Mouse (Mus musculus) heart, postnatal 0 days (tissue): Measurements from ENCODE around the gene Nol12. TPM values are rescaled to one million over a fixed set of nuclear protein-coding genes. Genes with fewer than 3 reads are reported as not detected.

ENCODE experiments used
- ATAC-seq: fragments of 200-750 bp; cut with Nextera tagmentation; 2 replicates; pipeline ENCODE4 v1.8.0; 2017; ENCODE audit warnings: low read depth, moderate number of reproducible peaks, moderate library complexity; ENCODE audit not compliant: insufficient read depth
- DNase-seq: peaks from one replicate; pipeline ENCODE4 v3.0.0-alpha.2; 2016; ENCODE audit warnings: low spot score
- H3K27ac ChIP-seq: fragments of 300-500 bp; sonication (generic); 2 replicates; pipeline ENCODE4 v1.5.1; 2014; ENCODE audit warnings: low read depth, mild to moderate bottlenecking
- H3K27me3 ChIP-seq: fragments of 300-500 bp; sonication (generic); 2 replicates; pipeline ENCODE4 v1.6.1; 2014; ENCODE audit warnings: low read length, mixed read lengths; ENCODE audit not compliant: control insufficient read depth, insufficient read depth
- H3K36me3 ChIP-seq: fragments of 300-500 bp; sonication (generic); replicated peaks from 2 replicates; pipeline ENCODE4 v1.6.1; 2014; ENCODE audit warnings: low read length, mixed read lengths; ENCODE audit not compliant: control insufficient read depth, insufficient read depth
- H3K4me1 ChIP-seq: fragments of 300-500 bp; sonication (generic); 2 replicates; pipeline ENCODE4 v1.6.1; 2014; ENCODE audit warnings: antibody characterized with exemption; ENCODE audit not compliant: control insufficient read depth, insufficient read depth
- H3K4me2 ChIP-seq: fragments of 300-500 bp; sonication (generic); 2 replicates; pipeline ENCODE4 v1.6.1; 2014; ENCODE audit warnings: low read depth, mild to moderate bottlenecking, low read length, moderate library complexity
- H3K4me3 ChIP-seq: fragments of 300-500 bp; sonication (generic); 2 replicates; pipeline ENCODE4 v1.5.1; 2014; ENCODE audit warnings: low read depth, low read length
- H3K9ac ChIP-seq: fragments of 300-500 bp; sonication (generic); replicated peaks from 2 replicates; pipeline ENCODE4 v1.6.1; 2014; ENCODE audit warnings: low read depth, low read length, mixed read lengths
- H3K9me3 ChIP-seq: fragments of 300-500 bp; sonication (generic); replicated peaks from 2 replicates; pipeline ENCODE4 v1.6.1; 2016; ENCODE audit warnings: low read length; ENCODE audit not compliant: control insufficient read depth
- CTCF ChIP-seq: IDR thresholded peaks from 2 replicates; pipeline ENCODE4 v1.5.1; 2016; ENCODE audit warnings: antibody characterized with exemption, control low read depth, low read depth
- EP300 ChIP-seq: IDR thresholded peaks from 2 replicates; pipeline ENCODE4 v1.6.1; 2016; ENCODE audit warnings: antibody characterized with exemption, low read depth
- WGBS: fragments of 180-500 bp; shearing (Covaris S2); extraction: QIAGEN DNeasy Blood & Tissue Kit; methylation state at CpG from one replicate; pipeline ENCODE4 v1.1.7; 2014; 5-methylcytosine and 5-hydroxymethylcytosine counted together
- polyA plus RNA-seq: library from polyadenylated mRNA; unstranded; fragments of >200 nt; fragmentation: Nextera tagmentation; extraction: Ambion mirVana; gene quantifications from 2 replicates; pipeline ENCODE4 v1.2.1, GENCODE M21; 2015
- total RNA-seq: library from RNA; depleted of rRNA; stranded (reverse); fragments of >200 nt; gene quantifications from 2 replicates; pipeline ENCODE4 v1.2.3, GENCODE M21; 2014; ENCODE audit warnings: low replicate concordance; rRNA removed

The Nol12 gene
- 3.4 TPM in 1 of 2 replicates, not detected in the other for total RNA-seq
- polyA plus RNA-seq, result 23.3 TPM in 2 replicates

- Histone ChIP-seq H3K36me3 (peaks cover 32% of the 10 kb centered on the region), H3K27me3 (no peaks in the 10 kb centered on the region), H3K4me1 (peaks cover 7% of the 10 kb centered on the region; the same call in 1 of the 2 replicates), H3K9me3 (no peaks in the 10 kb centered on the region), H3K4me2 (peak within 1 kb of the TSS; percentile 61), H3K4me3 (peak within 1 kb of the TSS; percentile 70), H3K27ac (peak within 1 kb of the TSS; percentile 31; the same call in 1 of the 2 replicates), H3K9ac (peak within 1 kb of the TSS; percentile 45; the same call in 1 of the 2 replicates)
- TF ChIP-seq EP300 (no peak; the same call in 1 of the 2 replicates), CTCF (no peak)
- ATAC-seq (peak; percentile 82), DNase-seq (peak; percentile 90)
- under 1% methylated on average over 40 of the region's 42 CpGs for WGBS
Measured at GRCm38 (mm10) chr15:78934784-78935320, at the start of gene Nol12. Gene Nol12, plus strand, starts transcription at chr15:78934933.

GRCm38 (mm10) chr15:78889401-78889853, 45.3 kb upstream of the Nol12 start:
- H3K9ac ChIP-seq, result no peak overlapping the region
- no peak overlapping the region for H3K27ac ChIP-seq
- 47% methylated on average over 13 of the region's 13 CpGs for WGBS
- H3K27me3 ChIP-seq, result no peaks in the 10 kb centered on the region
- H3K9me3 ChIP-seq, result no peaks in the 10 kb centered on the region
- no peak overlapping the region for H3K4me3 ChIP-seq
- no peak for ATAC-seq
- no peak for DNase-seq
- H3K4me2 ChIP-seq, result no peak overlapping the region
- peaks cover 16% of the 10 kb centered on the region for H3K4me1 ChIP-seq
- peaks cover 92% of the 10 kb centered on the region for H3K36me3 ChIP-seq
- TF ChIP-seq CTCF, result no peak
- TF ChIP-seq EP300, result no peak

GRCm38 (mm10) chr15:78892440-78892839, 42.3 kb upstream of the Nol12 start:
- 34% methylated on average over 7 of the region's 7 CpGs for WGBS
- no peaks in the 10 kb centered on the region for H3K27me3 ChIP-seq
- H3K4me1 ChIP-seq, result peaks cover 17% of the 10 kb centered on the region
- H3K36me3 ChIP-seq, result peaks cover 62% of the 10 kb centered on the region
- ATAC-seq (no peak), DNase-seq (no peak)
- no peak overlapping the region for H3K4me2 ChIP-seq
- no peak overlapping the region for H3K4me3 ChIP-seq
- H3K9me3 ChIP-seq, result no peaks in the 10 kb centered on the region
- H3K9ac ChIP-seq, result no peak overlapping the region
- no peak overlapping the region for H3K27ac ChIP-seq
- TF ChIP-seq CTCF, result no peak
- TF ChIP-seq EP300, result no peak

- Histone ChIP-seq H3K4me1 (peaks cover 19% of the 10 kb centered on the region), H3K4me2 (no peak overlapping the region), H3K27ac (peak overlapping the region; percentile 36; the same call in 1 of the 2 replicates), H3K9ac (no peak overlapping the region), H3K36me3 (peaks cover 39% of the 10 kb centered on the region), H3K9me3 (no peaks in the 10 kb centered on the region), H3K27me3 (no peaks in the 10 kb centered on the region), H3K4me3 (no peak overlapping the region)
- TF ChIP-seq EP300 (no peak), CTCF (no peak)
- no peak for ATAC-seq
- 59% methylated on average over 13 of the region's 13 CpGs for WGBS
- DNase-seq, result no peak
Measured at GRCm38 (mm10) chr15:78894726-78895125, 40.0 kb upstream of the Nol12 start.

- Histone ChIP-seq H3K9ac (no peak overlapping the region), H3K36me3 (peaks cover 33% of the 10 kb centered on the region), H3K4me3 (no peak overlapping the region), H3K9me3 (no peaks in the 10 kb centered on the region), H3K27me3 (no peaks in the 10 kb centered on the region), H3K27ac (no peak overlapping the region), H3K4me2 (no peak overlapping the region), H3K4me1 (peaks cover 26% of the 10 kb centered on the region)
- WGBS, result 64% methylated on average over 2 of the region's 2 CpGs
- DNase-seq (no peak), ATAC-seq (no peak)
- TF ChIP-seq EP300, result no peak
- TF ChIP-seq CTCF, result no peak
Measured at GRCm38 (mm10) chr15:78895741-78896140, 39.0 kb upstream of the Nol12 start.
